In the genomic region with DNA sequence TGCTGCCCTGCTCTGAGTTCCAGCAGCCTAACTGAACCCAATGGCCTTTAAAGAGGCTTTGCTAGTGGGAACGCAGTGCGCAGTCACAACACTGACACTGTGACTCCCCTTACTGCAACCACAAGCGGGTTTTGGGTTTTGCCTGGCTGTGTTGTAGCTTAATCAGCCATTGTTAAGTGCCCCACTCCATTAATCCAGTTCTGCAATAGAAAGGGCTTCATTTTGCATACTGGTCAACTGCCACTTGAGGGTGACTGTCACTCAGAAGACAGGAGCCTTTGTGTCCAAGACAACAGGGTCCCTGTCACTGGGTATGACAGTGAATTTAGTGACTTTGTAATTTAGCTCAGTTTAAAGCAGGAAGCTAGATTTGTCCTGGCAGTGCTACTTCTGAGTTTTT, we compare ENCODE assay signal across 18 mouse cellular contexts. TPM values are rescaled to one million over a fixed set of nuclear protein-coding genes. Genes with fewer than 3 reads are reported as not detected.
A peak's percentile ranks its signal among the peaks of the same experiment; 100 is the strongest.
DNase-seq lines count a peak whose midpoint lies in the region; ATAC-seq and TF ChIP-seq lines count a peak whose summit lies in the region.
"Had no signal": no experiment of that assay in that cellular context is flagged by ENCODE, and none has a peak within 500 bp of the region (broad histone marks: within the 10 kb centered on the region; RNA-seq: fewer than 3 reads in every experiment).

No protein-coding gene starts in this region.

- no peak overlapping the region for H3K9ac ChIP-seq in forebrain, embryonic 11.5 days (ENCODE audit: low read length)
- H3K9ac ChIP-seq in forebrain, embryonic 15.5 days (replicated peaks): no peak overlapping the region
- no peak overlapping the region for H3K9ac ChIP-seq in midbrain, embryonic 11.5 days (ENCODE audit: low read length)
- no peak overlapping the region for H3K9ac ChIP-seq in midbrain, embryonic 15.5 days
- H3K9ac ChIP-seq in forebrain, postnatal 0 days: no peak overlapping the region
- H3K9ac ChIP-seq: limb, embryonic 15.5 days had no signal

- 25% methylated on average over 3 of the region's 3 CpGs for WGBS in forebrain, embryonic 11.5 days
- WGBS in forebrain, embryonic 15.5 days: 19% methylated on average over 3 of the region's 3 CpGs
- WGBS in midbrain, embryonic 11.5 days: 22% methylated on average over 3 of the region's 3 CpGs
- WGBS in midbrain, embryonic 15.5 days: 22% methylated on average over 3 of the region's 3 CpGs
- WGBS in forebrain, postnatal 0 days: 16% methylated on average over 3 of the region's 3 CpGs

- no peak overlapping the region for H3K4me3 ChIP-seq in forebrain, embryonic 11.5 days (ENCODE audit: low read depth, low read length)
- H3K4me3 ChIP-seq in forebrain, embryonic 15.5 days: no peak overlapping the region
- no peak overlapping the region for H3K4me3 ChIP-seq in midbrain, embryonic 11.5 days (ENCODE audit: low read depth, low read length)
- H3K4me3 ChIP-seq in midbrain, embryonic 15.5 days: no peak overlapping the region
- no peak overlapping the region for H3K4me3 ChIP-seq in forebrain, postnatal 0 days (ENCODE audit: low read depth, low read length)
- H3K4me3 ChIP-seq: heart, embryonic 10.5 days; limb, embryonic 15.5 days had no signal

- H3K4me2 ChIP-seq in forebrain, embryonic 11.5 days (ENCODE audit: low read depth, low read length, severe bottlenecking): no peak overlapping the region
- no peak overlapping the region for H3K4me2 ChIP-seq in forebrain, embryonic 15.5 days (replicated peaks)
- H3K4me2 ChIP-seq in midbrain, embryonic 11.5 days: no peak overlapping the region
- H3K4me2 ChIP-seq in midbrain, embryonic 15.5 days: no peak overlapping the region
- H3K4me2 ChIP-seq in forebrain, postnatal 0 days (ENCODE audit: low read depth): no peak overlapping the region
- H3K4me2 ChIP-seq: limb, embryonic 15.5 days had no signal

- peaks cover 19% of the 10 kb centered on the region for H3K4me1 ChIP-seq in forebrain, embryonic 11.5 days (replicated peaks; ENCODE audit: control insufficient read depth, insufficient read depth, low read length)
- peaks cover 51% of the 10 kb centered on the region for H3K4me1 ChIP-seq in forebrain, embryonic 15.5 days
- peaks cover 47% of the 10 kb centered on the region for H3K4me1 ChIP-seq in midbrain, embryonic 11.5 days (ENCODE audit: control insufficient read depth, insufficient read depth, low read length)
- peaks cover 50% of the 10 kb centered on the region for H3K4me1 ChIP-seq in midbrain, embryonic 15.5 days
- H3K4me1 ChIP-seq in forebrain, postnatal 0 days (ENCODE audit: insufficient read depth): peaks cover 10% of the 10 kb centered on the region; the same call in 1 of the 2 replicates

- no peaks in the 10 kb centered on the region for H3K9me3 ChIP-seq in forebrain, embryonic 11.5 days (ENCODE audit: control insufficient read depth, low read length)
- no peaks in the 10 kb centered on the region for H3K9me3 ChIP-seq in forebrain, embryonic 15.5 days
- H3K9me3 ChIP-seq in midbrain, embryonic 11.5 days (ENCODE audit: control insufficient read depth, low read length): no peaks in the 10 kb centered on the region
- H3K9me3 ChIP-seq in midbrain, embryonic 15.5 days: no peaks in the 10 kb centered on the region
- H3K9me3 ChIP-seq in forebrain, postnatal 0 days (ENCODE audit: low read length): no peaks in the 10 kb centered on the region
- H3K9me3 ChIP-seq: heart, embryonic 10.5 days; limb, embryonic 15.5 days had no signal

- ATAC-seq in forebrain, embryonic 11.5 days (replicated peaks; ENCODE audit: low FRiP score): peak; percentile 55
- ATAC-seq in forebrain, embryonic 15.5 days (replicated peaks): no peak
- peak; percentile 81 for ATAC-seq in midbrain, embryonic 11.5 days (ENCODE audit: low FRiP score)
- ATAC-seq in midbrain, embryonic 15.5 days (replicated peaks): no peak
- peak; percentile 25; the same call in 1 of the 2 replicates for ATAC-seq in forebrain, postnatal 0 days
- no peak for ATAC-seq in megakaryocyte, adult 5-6 weeks (ENCODE audit: poor library complexity, severe bottlenecking)
- ATAC-seq: Patski had no signal

- no peaks in the 10 kb centered on the region for H3K36me3 ChIP-seq in forebrain, embryonic 11.5 days (ENCODE audit: control insufficient read depth, insufficient read depth, low read length)
- H3K36me3 ChIP-seq in forebrain, embryonic 15.5 days: no peaks in the 10 kb centered on the region
- H3K36me3 ChIP-seq in midbrain, embryonic 11.5 days (ENCODE audit: control insufficient read depth, insufficient read depth, low read length): no peaks in the 10 kb centered on the region
- no peaks in the 10 kb centered on the region for H3K36me3 ChIP-seq in midbrain, embryonic 15.5 days (replicated peaks)
- H3K36me3 ChIP-seq in forebrain, postnatal 0 days (ENCODE audit: insufficient read depth): no peaks in the 10 kb centered on the region
- H3K36me3 ChIP-seq: limb, embryonic 15.5 days had no signal

- no peak for TF ChIP-seq CTCF in forebrain, postnatal 0 days (IDR thresholded peaks at IDR 0.05; ENCODE audit: low read depth)

- no peak for DNase-seq in forebrain, embryonic 11.5 days (ENCODE audit: low spot score)
- no peak for DNase-seq in midbrain, embryonic 11.5 days (ENCODE audit: low spot score, missing footprints)
- no peak for DNase-seq in forebrain, postnatal 0 days
- DNase-seq in retina, postnatal 1 day: peak; percentile 78
- no peak for DNase-seq in urinary bladder, adult 18-20 months (ENCODE audit: low spot score in 2 of 2)
- DNase-seq: cerebellum, adult 11 months; kidney, adult 11 months; kidney, postnatal 25 days; lung, adult 18-20 months; lung, postnatal 36 days; right cerebral cortex, postnatal 14 days; thymus, postnatal 36 days had no signal

- no peak overlapping the region for H3K27ac ChIP-seq in forebrain, embryonic 11.5 days (ENCODE audit: low read depth, low read length)
- H3K27ac ChIP-seq in forebrain, embryonic 15.5 days (replicated peaks): no peak overlapping the region
- no peak overlapping the region for H3K27ac ChIP-seq in midbrain, embryonic 11.5 days (ENCODE audit: low read depth, low read length)
- no peak overlapping the region for H3K27ac ChIP-seq in midbrain, embryonic 15.5 days
- no peak overlapping the region for H3K27ac ChIP-seq in forebrain, postnatal 0 days (ENCODE audit: low read depth, low read length)
- H3K27ac ChIP-seq: heart, embryonic 10.5 days; limb, embryonic 15.5 days had no signal

- no peaks in the 10 kb centered on the region for H3K27me3 ChIP-seq in forebrain, embryonic 11.5 days (ENCODE audit: control insufficient read depth, insufficient read depth, low read length)
- no peaks in the 10 kb centered on the region for H3K27me3 ChIP-seq in forebrain, embryonic 15.5 days
- H3K27me3 ChIP-seq in midbrain, embryonic 11.5 days (ENCODE audit: control insufficient read depth, insufficient read depth, low read length): no peaks in the 10 kb centered on the region
- H3K27me3 ChIP-seq in midbrain, embryonic 15.5 days (replicated peaks): no peaks in the 10 kb centered on the region
- H3K27me3 ChIP-seq in forebrain, postnatal 0 days (ENCODE audit: insufficient read depth, low read length): no peaks in the 10 kb centered on the region
- H3K27me3 ChIP-seq: limb, embryonic 15.5 days; Patski had no signal

RNA-seq across cellular contexts. Expression of gene Trio, which starts 23.1 kb away (rescaled TPM):
- polyA plus RNA-seq in forebrain, embryonic 11.5 days (2014; fragmentation: Nextera tagmentation; extraction: Ambion mirVana): 41.8 and 42.5 TPM in 2 replicates
- polyA plus RNA-seq in forebrain, embryonic 15.5 days (2015; fragmentation: Nextera tagmentation; extraction: Ambion mirVana): 43.8 and 44.7 TPM in 2 replicates
- polyA plus RNA-seq in midbrain, embryonic 11.5 days (2014; fragmentation: Nextera tagmentation; extraction: Ambion mirVana): 32.5 and 36.2 TPM in 2 replicates
- polyA plus RNA-seq in midbrain, embryonic 15.5 days (2015; fragmentation: Nextera tagmentation; extraction: Ambion mirVana): 40.4 and 42.9 TPM in 2 replicates
- 206 and 214 TPM in 2 replicates for total RNA-seq in forebrain, postnatal 0 days (2014; rRNA removed)
- polyA plus RNA-seq in forebrain, postnatal 0 days (2015; fragmentation: Nextera tagmentation; extraction: Ambion mirVana): 14.1 and 21.9 TPM in 2 replicates
- total RNA-seq in megakaryocyte, adult 5-6 weeks (2015): 46.1 and 50.8 TPM in 2 replicates
- 33.9 and 37.3 TPM in 2 replicates for total RNA-seq in megakaryocyte, adult 5-6 weeks (2017)

Comparison
In these comparisons a context has a peak if more than half of its experiments do, and no peak if none do; other contexts are left out.
1. ATAC-seq: peak in forebrain, embryonic 11.5 days (single experiment), midbrain, embryonic 11.5 days (single experiment) and forebrain, postnatal 0 days (single experiment); none in forebrain, embryonic 15.5 days (single experiment), midbrain, embryonic 15.5 days (single experiment) and megakaryocyte, adult 5-6 weeks (single experiment).